Mouse (Mus musculus) small intestine, adult 2 months (tissue): ENCODE data around the gene Acap2.

Experiments used
- CTCF ChIP-seq: fragments of 200-500 bp; IDR thresholded peaks from 2 replicates; pipeline ENCODE4 v1.5.1; 2012; ENCODE audit warnings: low read depth, mild to moderate bottlenecking, control low read depth, inconsistent platforms, low read length, moderate library complexity, mixed read lengths; ENCODE audit not compliant: insufficient replicate concordance, insufficient read length; ENCODE audit errors: extremely low read depth
- POLR2A ChIP-seq: fragments of 200-500 bp; IDR thresholded peaks from 2 replicates; pipeline ENCODE4 v1.6.1; 2012; ENCODE audit warnings: low read depth, mild to moderate bottlenecking, control low read depth, inconsistent platforms, low read length, moderate library complexity

GRCm38 (mm10) chr16:31141916-31142315 is 59.1 kb downstream of the Acap2 start:
- no peak for TF ChIP-seq POLR2A
- TF ChIP-seq CTCF = no peak
